Mouse (Mus musculus) embryonic fibroblast, embryonic 13.5 days (primary cell): Measurements from ENCODE around the gene Znfx1. TPM values are rescaled to one million over a fixed set of nuclear protein-coding genes. Genes with fewer than 3 reads are reported as not detected.
A peak's percentile ranks its signal among the peaks of the same experiment; 100 is the strongest.

Source experiments
- H3K27ac ChIP-seq: 2 replicates; pipeline ENCODE4 v1.5.1; 2012; ENCODE audit warnings: low read length, control low read depth, inconsistent platforms; ENCODE audit not compliant: insufficient read depth
- H3K4me1 ChIP-seq: 2 replicates; pipeline ENCODE4 v1.6.1; 2011; ENCODE audit warnings: low read length; ENCODE audit not compliant: control insufficient read depth, insufficient read depth
- H3K4me3 ChIP-seq: 2 replicates; pipeline ENCODE4 v1.5.1; 2011; ENCODE audit warnings: mild to moderate bottlenecking, control low read depth, low read length; ENCODE audit not compliant: insufficient read depth
- CTCF ChIP-seq: IDR thresholded peaks from 2 replicates; pipeline ENCODE4 v1.5.1; 2011; ENCODE audit warnings: mild to moderate bottlenecking, control low read depth, low read length, moderate library complexity, borderline replicate concordance; ENCODE audit not compliant: insufficient read depth
- POLR2A ChIP-seq: IDR thresholded peaks from 2 replicates; pipeline ENCODE4 v1.6.1; 2011; ENCODE audit warnings: low read depth, mild to moderate bottlenecking, control low read depth, low read length, moderate library complexity
- polyA plus RNA-seq: library from polyadenylated mRNA; stranded (reverse); fragments of >200 nt; gene quantifications from 2 replicates; pipeline ENCODE4 v1.2.4, GENCODE M21; 2011; ENCODE audit warnings: low read depth; ENCODE audit not compliant: missing spikeins, insufficient read length

Znfx1 gene
- polyA plus RNA-seq, 1 experiment: 23.6 TPM

DNA sequence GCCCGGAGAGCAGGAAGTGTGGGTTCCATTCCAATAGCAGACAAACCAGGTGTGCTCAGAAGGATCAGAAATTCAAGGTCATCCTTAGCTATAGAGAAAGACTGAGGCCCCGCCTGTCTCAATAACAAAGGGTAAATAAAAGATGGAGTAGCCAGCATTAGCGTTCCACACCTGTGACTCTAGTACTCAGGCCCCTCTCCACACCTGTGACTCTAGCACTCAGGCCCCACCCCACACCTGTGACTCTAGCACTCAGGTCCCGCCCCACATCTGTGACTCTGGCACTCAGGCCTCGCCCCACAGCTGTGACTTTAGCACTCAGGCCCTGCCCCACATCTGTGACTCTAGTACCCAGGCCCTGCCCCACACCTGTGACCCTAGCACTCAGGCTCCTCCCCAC lies 11.8 kb upstream of the Znfx1 start:
- H3K4me3 ChIP-seq: no peak overlapping the region
- no peak overlapping the region for H3K27ac ChIP-seq
- no peaks in the 10 kb centered on the region; the same call in 1 of the 2 replicates for H3K4me1 ChIP-seq
- no peak for TF ChIP-seq POLR2A
- TF ChIP-seq CTCF: no peak

DNA sequence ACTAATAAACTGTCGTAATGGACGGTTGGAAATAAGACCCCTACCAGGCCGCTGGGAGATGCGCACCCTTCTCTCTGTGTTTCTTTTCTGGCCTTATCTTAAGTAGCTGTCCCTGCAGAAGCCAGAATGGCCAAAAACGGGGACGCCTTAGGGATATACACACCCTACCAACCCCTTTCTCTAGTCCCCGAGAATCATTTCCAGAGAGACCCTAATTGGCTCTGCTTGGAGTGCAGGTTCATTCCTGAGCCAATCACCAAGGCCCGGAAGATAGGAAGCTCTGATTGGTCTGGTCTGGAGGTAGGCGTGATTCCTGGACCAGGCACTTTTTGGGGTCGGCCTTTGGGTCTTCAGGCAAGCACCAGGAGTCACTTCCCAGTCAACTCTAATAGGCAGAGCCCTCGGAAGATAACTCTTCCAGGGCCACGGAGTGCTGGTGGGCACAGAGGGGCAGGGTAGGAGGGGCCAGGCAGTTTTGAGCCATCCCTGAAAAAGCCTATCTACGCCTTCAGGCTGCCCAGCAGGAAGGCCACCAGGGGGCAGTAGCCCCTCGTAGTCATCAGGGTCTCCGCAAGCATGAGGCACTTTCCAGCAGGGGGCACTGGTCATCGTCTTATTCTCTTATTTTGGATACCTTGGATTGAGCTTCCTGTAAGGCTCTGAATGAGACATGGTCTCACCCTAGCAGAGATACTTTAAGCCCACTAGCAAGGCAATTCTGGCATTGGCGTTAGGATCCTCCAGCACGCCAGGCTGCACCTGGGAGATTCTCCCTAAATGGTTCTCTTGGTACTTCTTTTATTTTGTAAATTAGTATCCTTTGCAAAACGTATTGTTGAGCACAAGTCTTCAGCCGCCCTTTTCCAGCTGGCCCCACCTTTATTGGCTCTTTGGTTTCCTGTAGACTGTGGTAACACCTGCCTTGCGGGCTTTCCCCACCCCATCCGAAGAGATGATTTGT lies 9.1 kb upstream of the Znfx1 start:
- no peaks in the 10 kb centered on the region for H3K4me1 ChIP-seq
- no peak overlapping the region for H3K27ac ChIP-seq
- TF ChIP-seq CTCF (peak; percentile 99), POLR2A (peak; percentile 73)
- peak overlapping the region; percentile 50 for H3K4me3 ChIP-seq

GRCm38 (mm10) chr2:167071266-167071640 lies 8.4 kb upstream of the Znfx1 start:
- no peak for TF ChIP-seq CTCF
- TF ChIP-seq POLR2A: no peak
- no peaks in the 10 kb centered on the region for H3K4me1 ChIP-seq
- peak overlapping the region; percentile 50 for H3K4me3 ChIP-seq
- no peak overlapping the region for H3K27ac ChIP-seq

DNA sequence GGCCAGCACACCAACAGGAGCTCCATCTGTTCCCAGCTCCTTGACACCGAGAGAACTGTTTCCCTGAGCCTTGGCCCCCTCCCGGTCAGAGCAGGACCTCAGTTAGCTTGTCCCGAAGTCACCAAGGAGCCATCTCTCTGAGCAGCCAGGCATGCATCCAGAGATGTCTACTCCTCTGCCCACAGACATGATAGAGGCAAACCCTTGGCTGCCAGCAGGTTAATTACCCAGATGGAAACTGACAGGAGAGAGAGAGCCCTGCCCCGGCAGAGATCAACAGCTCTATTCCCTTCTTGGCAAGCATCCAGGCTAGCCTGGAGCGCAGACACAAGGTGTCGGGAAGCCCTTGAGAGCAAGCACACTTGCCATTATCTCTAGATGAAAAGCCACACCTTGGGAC lies 7.5 kb upstream of the Znfx1 start:
- H3K4me3 ChIP-seq: no peak overlapping the region
- H3K27ac ChIP-seq: no peak overlapping the region
- H3K4me1 ChIP-seq: no peaks in the 10 kb centered on the region
- TF ChIP-seq POLR2A (no peak), CTCF (no peak)

- TF ChIP-seq POLR2A: no peak
- no peak for TF ChIP-seq CTCF
- no peaks in the 10 kb centered on the region for H3K4me1 ChIP-seq
- no peak overlapping the region for H3K27ac ChIP-seq
- H3K4me3 ChIP-seq: no peak overlapping the region
Measured at GRCm38 (mm10) chr2:167067575-167067974, 4.8 kb upstream of the Znfx1 start.

- Histone ChIP-seq H3K4me1 (no peaks in the 10 kb centered on the region), H3K4me3 (no peak overlapping the region), H3K27ac (no peak overlapping the region; the same call in 1 of the 2 replicates)
- TF ChIP-seq CTCF (no peak), POLR2A (peak; percentile 67)
Measured at GRCm38 (mm10) chr2:167066528-167067516, 4.0 kb upstream of the Znfx1 start.

DNA sequence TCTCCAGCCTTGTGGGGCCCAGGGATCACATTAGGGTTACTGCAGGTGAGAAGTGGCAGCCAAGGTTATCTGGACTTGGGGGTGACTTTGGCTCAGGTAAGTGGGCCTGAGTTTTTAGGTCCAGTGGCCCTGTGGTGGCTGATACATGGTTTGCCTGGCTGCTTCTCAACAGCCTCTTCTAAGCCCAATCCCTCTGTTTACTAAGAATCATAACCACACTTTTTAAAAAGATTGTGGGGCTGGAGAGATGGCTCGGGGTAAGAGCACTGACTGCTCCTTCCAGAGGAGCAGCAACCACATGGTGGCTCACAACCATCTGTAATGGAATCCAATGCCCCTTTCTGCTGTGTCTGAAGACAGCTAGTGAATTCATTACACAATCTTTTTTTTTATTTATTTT lies 3.2 kb upstream of the Znfx1 start:
- H3K4me1 ChIP-seq: 0 out of 2 replicates have a peak, but pooled peaks cover 2% of the 10 kb centered on the region
- TF ChIP-seq CTCF (no peak), POLR2A (0 out of 2 replicates have a peak, but pooled peaks have one; percentile 11)
- peak overlapping the region; percentile 99 for H3K4me3 ChIP-seq
- no peak overlapping the region for H3K27ac ChIP-seq

- Histone ChIP-seq H3K27ac (peak overlapping the region; percentile 45; the same call in 1 of the 2 replicates), H3K4me1 (peaks cover 7% of the 10 kb centered on the region), H3K4me3 (peak overlapping the region; percentile 99)
- TF ChIP-seq POLR2A: peak; percentile 50
- no peak for TF ChIP-seq CTCF
Measured at GRCm38 (mm10) chr2:167064601-167065295, 1.9 kb upstream of the Znfx1 start.

GRCm38 (mm10) chr2:167063906-167064496 lies 1.2 kb upstream of the Znfx1 start:
- peak overlapping the region; percentile 97 for H3K27ac ChIP-seq
- peaks cover 11% of the 10 kb centered on the region for H3K4me1 ChIP-seq
- peak overlapping the region; percentile 99 for H3K4me3 ChIP-seq
- TF ChIP-seq POLR2A (no peak; the same call in 1 of the 2 replicates), CTCF (no peak)
